Mouse (Mus musculus): ENCODE results near the gene Sema4g. TPM values are rescaled to one million over a fixed set of nuclear protein-coding genes. Genes with fewer than 3 reads are reported as not detected.

Sema4g gene
- polyA plus RNA-seq, 1 experiment from 2014 or later: 16.5 TPM

GRCm38 (mm10) chr19:44992712-44993111, 3.8 kb downstream of the Sema4g start:
- ATAC-seq: no peak
- no peak overlapping the region for H3K4me3 ChIP-seq (ENCODE audit: low read depth, low read length)
- no peak overlapping the region for H3K9ac ChIP-seq (ENCODE audit: low read depth, low read length)
- peaks cover 10% of the 10 kb centered on the region for H3K36me3 ChIP-seq (ENCODE audit: control insufficient read depth, insufficient read depth, low read length)
- H3K4me1 ChIP-seq (ENCODE audit: control insufficient read depth, insufficient read depth, low read length): peaks cover 16% of the 10 kb centered on the region
- H3K27ac ChIP-seq (ENCODE audit: low read length): no peak overlapping the region
- H3K9me3 ChIP-seq (replicated peaks; ENCODE audit: control insufficient read depth, low read length, poor library complexity, severe bottlenecking): no peaks in the 10 kb centered on the region
- no peak overlapping the region for H3K4me2 ChIP-seq (ENCODE audit: low read length)
- no peaks in the 10 kb centered on the region for H3K27me3 ChIP-seq (ENCODE audit: control insufficient read depth, insufficient read depth, low read depth, low read length)
- 74% methylated on average over 7 of the region's 7 CpGs for WGBS

DNA sequence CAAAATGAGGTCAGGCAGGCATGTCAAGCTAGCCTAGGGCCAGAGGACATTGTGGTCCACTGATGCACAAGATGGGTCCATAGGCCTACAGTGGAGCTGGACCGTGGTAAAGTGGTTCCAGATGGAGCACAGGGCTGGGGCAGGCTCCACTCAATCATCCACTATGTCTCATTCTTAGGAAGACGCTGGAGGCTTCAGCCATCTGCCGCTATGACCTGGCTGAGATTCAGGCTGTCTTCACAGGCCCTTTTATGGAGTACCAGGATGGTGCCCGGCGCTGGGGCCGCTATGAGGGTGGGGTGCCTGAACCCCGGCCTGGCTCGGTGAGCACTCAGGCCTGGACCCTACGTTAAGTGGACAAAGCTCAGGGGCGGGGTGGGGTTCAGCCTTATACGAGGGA, 8.9 kb downstream of the Sema4g start:
- H3K36me3 ChIP-seq (ENCODE audit: control insufficient read depth, insufficient read depth, low read length): peaks cover 40% of the 10 kb centered on the region
- H3K27ac ChIP-seq (ENCODE audit: low read length): no peak overlapping the region
- H3K9me3 ChIP-seq (replicated peaks; ENCODE audit: control insufficient read depth, low read length, poor library complexity, severe bottlenecking): no peaks in the 10 kb centered on the region
- no peaks in the 10 kb centered on the region for H3K4me1 ChIP-seq (ENCODE audit: control insufficient read depth, insufficient read depth, low read length)
- H3K9ac ChIP-seq (ENCODE audit: low read depth, low read length): no peak overlapping the region
- no peak overlapping the region for H3K4me2 ChIP-seq (ENCODE audit: low read length)
- WGBS: 88% methylated on average over 11 of the region's 11 CpGs
- no peaks in the 10 kb centered on the region for H3K27me3 ChIP-seq (ENCODE audit: control insufficient read depth, insufficient read depth, low read depth, low read length)
- H3K4me3 ChIP-seq (ENCODE audit: low read depth, low read length): no peak overlapping the region
- ATAC-seq: no peak

GRCm38 (mm10) chr19:44999647-45000046, 10.7 kb downstream of the Sema4g start:
- Histone ChIP-seq H3K27me3 (ENCODE audit: control insufficient read depth, insufficient read depth, low read depth, low read length) (no peaks in the 10 kb centered on the region), H3K4me2 (ENCODE audit: low read length) (no peak overlapping the region), H3K4me3 (ENCODE audit: low read depth, low read length) (no peak overlapping the region), H3K4me1 (ENCODE audit: control insufficient read depth, insufficient read depth, low read length) (no peaks in the 10 kb centered on the region), H3K9ac (ENCODE audit: low read depth, low read length) (no peak overlapping the region), H3K36me3 (ENCODE audit: control insufficient read depth, insufficient read depth, low read length) (peaks cover 42% of the 10 kb centered on the region), H3K9me3 (replicated peaks; ENCODE audit: control insufficient read depth, low read length, poor library complexity, severe bottlenecking) (no peaks in the 10 kb centered on the region), H3K27ac (ENCODE audit: low read length) (no peak overlapping the region)
- no peak for ATAC-seq
- WGBS: 87% methylated on average over 8 of the region's 8 CpGs

- WGBS: 67% methylated on average over 3 of the region's 3 CpGs
- Histone ChIP-seq H3K27me3 (ENCODE audit: control insufficient read depth, insufficient read depth, low read depth, low read length) (no peaks in the 10 kb centered on the region), H3K9ac (ENCODE audit: low read depth, low read length) (no peak overlapping the region), H3K9me3 (replicated peaks; ENCODE audit: control insufficient read depth, low read length, poor library complexity, severe bottlenecking) (no peaks in the 10 kb centered on the region), H3K4me1 (ENCODE audit: control insufficient read depth, insufficient read depth, low read length) (peaks cover 13% of the 10 kb centered on the region), H3K27ac (ENCODE audit: low read length) (no peak overlapping the region), H3K4me2 (ENCODE audit: low read length) (no peak overlapping the region), H3K36me3 (ENCODE audit: control insufficient read depth, insufficient read depth, low read length) (peaks cover 39% of the 10 kb centered on the region), H3K4me3 (ENCODE audit: low read depth, low read length) (no peak overlapping the region)
- no peak for ATAC-seq
Measured at GRCm38 (mm10) chr19:45002301-45002700, 13.4 kb downstream of the Sema4g start.

DNA sequence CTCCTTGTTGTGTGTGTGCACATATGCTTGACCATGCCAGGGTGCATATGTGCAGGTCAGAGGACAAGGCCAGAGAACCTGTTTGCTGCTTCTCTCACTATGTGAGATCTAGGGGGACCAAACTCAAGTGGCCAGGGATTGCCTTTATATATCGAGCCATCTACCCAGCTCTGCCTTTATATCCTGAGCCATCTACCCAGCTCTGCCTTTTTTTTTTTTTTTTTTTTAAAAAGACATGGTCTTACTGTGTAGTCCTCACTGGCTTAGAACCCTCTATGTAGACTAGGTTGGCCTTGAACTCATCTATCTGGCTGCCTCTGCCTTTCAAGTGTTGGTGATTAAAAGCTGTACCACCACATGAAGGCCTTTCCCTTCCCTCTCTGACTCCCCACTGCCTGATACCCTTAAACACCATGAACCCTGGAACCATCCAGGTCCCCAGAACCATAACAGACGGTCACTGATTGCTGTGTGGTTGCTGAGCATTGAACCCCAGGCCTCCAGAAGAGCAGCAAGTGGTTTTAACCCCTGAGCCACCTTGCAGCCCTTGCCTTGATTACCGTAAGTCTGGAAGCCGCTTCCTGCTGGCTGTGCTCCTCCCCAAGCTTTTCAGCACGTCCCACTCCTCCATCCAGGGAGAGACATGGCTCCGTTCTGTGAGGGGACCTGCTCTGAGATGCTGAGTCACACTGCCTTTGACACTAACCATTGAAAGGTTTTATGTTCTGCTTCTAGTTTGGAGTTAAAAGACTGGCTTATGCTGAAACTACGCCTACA, 15.0 kb downstream of the Sema4g start:
- peaks cover 23% of the 10 kb centered on the region for H3K36me3 ChIP-seq (ENCODE audit: control insufficient read depth, insufficient read depth, low read length)
- H3K27me3 ChIP-seq (ENCODE audit: control insufficient read depth, insufficient read depth, low read depth, low read length): no peaks in the 10 kb centered on the region
- H3K4me3 ChIP-seq (ENCODE audit: low read depth, low read length): no peak overlapping the region
- ATAC-seq: no peak
- no peak overlapping the region for H3K4me2 ChIP-seq (ENCODE audit: low read length)
- H3K9me3 ChIP-seq (replicated peaks; ENCODE audit: control insufficient read depth, low read length, poor library complexity, severe bottlenecking): no peaks in the 10 kb centered on the region
- no peak overlapping the region for H3K27ac ChIP-seq (ENCODE audit: low read length)
- 84% methylated on average over 7 of the region's 7 CpGs for WGBS
- peaks cover 15% of the 10 kb centered on the region for H3K4me1 ChIP-seq (ENCODE audit: control insufficient read depth, insufficient read depth, low read length)
- no peak overlapping the region; the same call in 1 of the 2 replicates for H3K9ac ChIP-seq (ENCODE audit: low read depth, low read length)

- peak within 1 kb of the TSS; percentile 91 for H3K9ac ChIP-seq (ENCODE audit: low read depth, low read length)
- H3K27ac ChIP-seq (ENCODE audit: low read length): peak within 1 kb of the TSS; percentile 87
- H3K4me1 ChIP-seq (ENCODE audit: control insufficient read depth, insufficient read depth, low read length): peaks cover 15% of the 10 kb centered on the region
- no peaks in the 10 kb centered on the region for H3K27me3 ChIP-seq (ENCODE audit: control insufficient read depth, insufficient read depth, low read depth, low read length)
- WGBS: 8% methylated on average over 16 of the region's 16 CpGs
- peak within 1 kb of the TSS; percentile 94 for H3K4me3 ChIP-seq (ENCODE audit: low read depth, low read length)
- peak within 1 kb of the TSS; percentile 87 for H3K4me2 ChIP-seq (ENCODE audit: low read length)
- peaks cover 19% of the 10 kb centered on the region for H3K36me3 ChIP-seq (ENCODE audit: control insufficient read depth, insufficient read depth, low read length)
- no peaks in the 10 kb centered on the region for H3K9me3 ChIP-seq (replicated peaks; ENCODE audit: control insufficient read depth, low read length, poor library complexity, severe bottlenecking)
- ATAC-seq: no peak
Measured at GRCm38 (mm10) chr19:45005444-45005843, 16.5 kb downstream of the Sema4g start, which contains the start of gene Twnk. Gene Twnk (plus strand): TSS chr19:45005663.

DNA sequence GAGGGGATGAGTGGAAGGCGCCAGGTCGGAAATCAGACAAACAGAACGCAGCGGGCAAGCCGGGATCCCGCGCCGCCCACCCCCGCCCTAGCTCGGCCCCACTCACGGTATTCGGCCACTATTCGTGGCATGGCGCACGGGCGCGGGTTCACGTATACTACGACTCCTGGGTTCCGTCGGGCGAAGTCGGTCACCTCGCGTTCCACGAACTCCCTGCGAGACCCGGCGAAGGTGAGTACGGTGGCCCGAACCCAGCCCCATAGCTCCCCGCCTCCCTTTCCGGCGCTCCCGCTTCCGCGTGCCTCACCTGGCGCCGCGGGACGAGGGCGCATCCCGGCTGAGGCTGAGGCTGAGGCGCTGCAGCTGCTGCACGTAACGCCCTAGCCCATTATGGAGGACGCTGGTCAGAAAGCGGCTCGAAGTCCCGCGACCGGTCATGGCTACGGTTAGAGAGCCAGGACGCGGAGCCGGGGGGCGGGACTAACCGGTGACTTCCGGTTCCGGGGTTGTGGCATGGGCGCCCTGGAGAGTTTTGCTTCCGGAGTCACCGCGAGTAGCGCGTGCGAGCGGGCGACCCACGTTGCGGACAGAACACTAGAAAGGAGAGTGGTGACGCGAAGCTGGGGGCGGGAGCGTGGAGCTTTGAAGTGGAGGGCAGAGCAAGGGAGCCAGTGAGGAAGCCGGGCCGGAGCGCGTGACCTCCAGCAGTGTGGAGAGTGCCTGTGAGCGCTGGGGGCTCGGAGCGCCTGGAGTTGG, 17.2 kb downstream of the Sema4g start, which contains the start of gene Mrpl43:
Gene Mrpl43 (minus strand): TSS at position 486 of the 756 bp plus-strand sequence.
- Histone ChIP-seq H3K4me1 (ENCODE audit: control insufficient read depth, insufficient read depth, low read length) (peaks cover 15% of the 10 kb centered on the region), H3K27me3 (ENCODE audit: control insufficient read depth, insufficient read depth, low read depth, low read length) (no peaks in the 10 kb centered on the region), H3K9ac (ENCODE audit: low read depth, low read length) (peak within 1 kb of the TSS; percentile 91), H3K9me3 (replicated peaks; ENCODE audit: control insufficient read depth, low read length, poor library complexity, severe bottlenecking) (no peaks in the 10 kb centered on the region), H3K27ac (ENCODE audit: low read length) (peak within 1 kb of the TSS; percentile 87), H3K4me2 (ENCODE audit: low read length) (peak within 1 kb of the TSS; percentile 87), H3K36me3 (ENCODE audit: control insufficient read depth, insufficient read depth, low read length) (peaks cover 14% of the 10 kb centered on the region), H3K4me3 (ENCODE audit: low read depth, low read length) (peak within 1 kb of the TSS; percentile 94)
- peak; percentile 93 for ATAC-seq
- WGBS: under 1% methylated on average over 77 of the region's 82 CpGs

- H3K9ac ChIP-seq (ENCODE audit: low read depth, low read length): peak overlapping the region; percentile 91
- H3K27ac ChIP-seq (ENCODE audit: low read length): peak overlapping the region; percentile 87
- WGBS: 41% methylated on average over 17 of the region's 17 CpGs
- peak overlapping the region; percentile 87 for H3K4me2 ChIP-seq (ENCODE audit: low read length)
- ATAC-seq: no peak
- peaks cover 15% of the 10 kb centered on the region for H3K4me1 ChIP-seq (ENCODE audit: control insufficient read depth, insufficient read depth, low read length)
- H3K9me3 ChIP-seq (replicated peaks; ENCODE audit: control insufficient read depth, low read length, poor library complexity, severe bottlenecking): no peaks in the 10 kb centered on the region
- H3K27me3 ChIP-seq (ENCODE audit: control insufficient read depth, insufficient read depth, low read depth, low read length): no peaks in the 10 kb centered on the region
- H3K4me3 ChIP-seq (ENCODE audit: low read depth, low read length): peak overlapping the region; percentile 94
- H3K36me3 ChIP-seq (ENCODE audit: control insufficient read depth, insufficient read depth, low read length): peaks cover 14% of the 10 kb centered on the region
Measured at GRCm38 (mm10) chr19:45007021-45007420, 18.1 kb downstream of the Sema4g start.

Measured in midbrain, embryonic 16.5 days (tissue).